Mouse (Mus musculus): ENCODE data around the gene Trappc3. TPM values are rescaled to one million over a fixed set of nuclear protein-coding genes. Genes with fewer than 3 reads are reported as not detected.

Gene Trappc3
- total RNA-seq, 1 experiment from 2014 or later = 55.7 TPM

GRCm38 (mm10) chr4:126309211-126309921, 47.2 kb downstream of the Trappc3 start:
- peak; percentile 50 for ATAC-seq (replicated peaks; ENCODE audit: low read depth, poor library complexity, severe bottlenecking)

GRCm38 (mm10) chr4:126309922-126310309, 47.8 kb downstream of the Trappc3 start:
- ATAC-seq (replicated peaks; ENCODE audit: low read depth, poor library complexity, severe bottlenecking) = peak; percentile 73

GRCm38 (mm10) chr4:126310344-126310743, 48.2 kb downstream of the Trappc3 start:
- no peak for ATAC-seq (replicated peaks; ENCODE audit: low read depth, poor library complexity, severe bottlenecking)

- ATAC-seq (replicated peaks; ENCODE audit: low read depth, poor library complexity, severe bottlenecking) = no peak
Measured at GRCm38 (mm10) chr4:126311566-126312200, 49.6 kb downstream of the Trappc3 start.

GRCm38 (mm10) chr4:126313202-126313601, 51.1 kb downstream of the Trappc3 start:
- no peak for ATAC-seq (replicated peaks; ENCODE audit: low read depth, poor library complexity, severe bottlenecking)

GRCm38 (mm10) chr4:126314393-126314792, 52.3 kb downstream of the Trappc3 start:
- no peak for ATAC-seq (replicated peaks; ENCODE audit: low read depth, poor library complexity, severe bottlenecking)

- no peak for ATAC-seq (replicated peaks; ENCODE audit: low read depth, poor library complexity, severe bottlenecking)
Measured at GRCm38 (mm10) chr4:126315931-126316330, 53.8 kb downstream of the Trappc3 start.

GRCm38 (mm10) chr4:126316443-126317040, 54.4 kb downstream of the Trappc3 start:
- no peak for ATAC-seq (replicated peaks; ENCODE audit: low read depth, poor library complexity, severe bottlenecking)

GRCm38 (mm10) chr4:126319806-126320205, 57.7 kb downstream of the Trappc3 start:
- ATAC-seq (replicated peaks; ENCODE audit: low read depth, poor library complexity, severe bottlenecking) = no peak

- ATAC-seq (replicated peaks; ENCODE audit: low read depth, poor library complexity, severe bottlenecking) = peak; percentile 94
Measured at GRCm38 (mm10) chr4:126321111-126321853, 59.2 kb downstream of the Trappc3 start, which contains the start of gene Adprhl2. Adprhl2 (minus strand) TSS chr4:126321703.

- ATAC-seq (replicated peaks; ENCODE audit: low read depth, poor library complexity, severe bottlenecking) = no peak
Measured at GRCm38 (mm10) chr4:126321854-126322511, 59.9 kb downstream of the Trappc3 start.

- ATAC-seq (replicated peaks; ENCODE audit: low read depth, poor library complexity, severe bottlenecking) = no peak
Measured at GRCm38 (mm10) chr4:126322646-126323045, 60.5 kb downstream of the Trappc3 start.

GRCm38 (mm10) chr4:126324861-126325260, 62.7 kb downstream of the Trappc3 start:
- ATAC-seq (replicated peaks; ENCODE audit: low read depth, poor library complexity, severe bottlenecking) = no peak

- ATAC-seq (replicated peaks; ENCODE audit: low read depth, poor library complexity, severe bottlenecking) = no peak
Measured at GRCm38 (mm10) chr4:126325281-126325861, 63.2 kb downstream of the Trappc3 start, which contains the start of gene Tekt2. Tekt2 (minus strand) TSS chr4:126325688.

Other genes starting within 250 kb of the Trappc3 start
- 33.3 and 34.0 TPM in 2 replicates for gene Csf3r, start 237.8 kb upstream of the Trappc3 start, total RNA-seq (2017)
- gene Mrps15, start 215.4 kb upstream of the Trappc3 start, total RNA-seq (2017) = 62.6 and 83.8 TPM in 2 replicates
- gene Oscp1, start 203.8 kb upstream of the Trappc3 start, total RNA-seq (2017) = 1.6 and 7.5 TPM in 2 replicates
- gene Lsm10, start 165.7 kb upstream of the Trappc3 start, total RNA-seq (2017) = 14.9 and 15.8 TPM in 2 replicates
- 10.6 and 11.7 TPM in 2 replicates for gene Stk40, start 158.4 kb upstream of the Trappc3 start, total RNA-seq (2017)
- gene Eva1b, start 114.6 kb upstream of the Trappc3 start, total RNA-seq (2017) = 0.68 and 1.0 TPM in 2 replicates
- not detected in 2 replicates for gene Sh3d21, start 98.8 kb upstream of the Trappc3 start, total RNA-seq (2017)
- 331 and 353 TPM in 2 replicates for gene Thrap3, start 59.6 kb upstream of the Trappc3 start, total RNA-seq (2017)
- 13.0 and 32.3 TPM in 2 replicates for gene Map7d1, start 6.0 kb upstream of the Trappc3 start, total RNA-seq (2017)
- not detected in 2 replicates for gene Col8a2, start 24.5 kb downstream of the Trappc3 start, total RNA-seq (2017)
- 26.0 and 28.7 TPM in 2 replicates for gene Adprhl2, start 59.4 kb downstream of the Trappc3 start, total RNA-seq (2017)
- not detected in 2 replicates for gene Tekt2, start 63.4 kb downstream of the Trappc3 start, total RNA-seq (2017)
- gene Ago3, start 167.2 kb downstream of the Trappc3 start, total RNA-seq (2017) = 8.7 and 12.8 TPM in 2 replicates
- 30.8 and 37.4 TPM in 2 replicates for gene Ago1, start 206.3 kb downstream of the Trappc3 start, total RNA-seq (2017)

All from common myeloid progenitor, adult 5-6 weeks (primary cell).